In genomic region chr5:92204162-92205036, GRCm38 (mm10) we compare ENCODE assay signal across 14 mouse cellular contexts. TPM values are rescaled to one million over a fixed set of nuclear protein-coding genes. Genes with fewer than 3 reads are reported as not detected.
DNase-seq lines count a peak whose midpoint lies in the region; ATAC-seq and TF ChIP-seq lines count a peak whose summit lies in the region.
"Had no signal": no experiment of that assay in that cellular context is flagged by ENCODE, and none has a peak within 500 bp of the region (broad histone marks: within the 10 kb centered on the region; RNA-seq: fewer than 3 reads in every experiment).

No protein-coding gene starts in this region.

- 46% methylated on average over 6 of the region's 6 CpGs for WGBS in heart, adult 2 months
- 37% methylated on average over 6 of the region's 6 CpGs for WGBS in intestine, postnatal 0 days
- WGBS in stomach, embryonic 15.5 days = 66% methylated on average over 6 of the region's 6 CpGs

- no peak for ATAC-seq in megakaryocyte, adult 5-6 weeks (ENCODE audit: poor library complexity, severe bottlenecking)
- ATAC-seq in intestine, postnatal 0 days = peak; percentile 94
- ATAC-seq in stomach, embryonic 15.5 days (ENCODE audit: insufficient read depth, low FRiP score, low read depth) = peak; percentile 14; the same call in 1 of the 2 replicates

- no peaks in the 10 kb centered on the region for H3K79me2 ChIP-seq in heart, adult 2 months (replicated peaks; ENCODE audit: control insufficient read depth, insufficient read depth, low read length)

- H3K9me3 ChIP-seq in megakaryocyte, embryonic 14.5 days = no peaks in the 10 kb centered on the region
- H3K9me3 ChIP-seq in intestine, postnatal 0 days (ENCODE audit: control insufficient read depth) = no peaks in the 10 kb centered on the region
- no peaks in the 10 kb centered on the region for H3K9me3 ChIP-seq in stomach, embryonic 15.5 days

- H3K27ac ChIP-seq in heart, adult 2 months = no peak overlapping the region
- peak overlapping the region; percentile 68 for H3K27ac ChIP-seq in intestine, postnatal 0 days (ENCODE audit: low read depth, low read length)
- no peak overlapping the region for H3K27ac ChIP-seq in stomach, embryonic 15.5 days

- TF ChIP-seq EP300 in heart, adult 2 months (IDR thresholded peaks at IDR 0.05; ENCODE audit: insufficient read depth, low read depth, low read length) = no peak

- no peak for TF ChIP-seq CTCF in heart, adult 2 months (IDR thresholded peaks at IDR 0.05)
- no peak for TF ChIP-seq CTCF in intestine, postnatal 0 days (IDR thresholded peaks at IDR 0.05; ENCODE audit: low read depth)

- peaks cover 5% of the 10 kb centered on the region for H3K36me3 ChIP-seq in heart, adult 2 months (ENCODE audit: control insufficient read depth, insufficient read depth, low read length)
- H3K36me3 ChIP-seq in megakaryocyte, embryonic 14.5 days (replicated peaks; ENCODE audit: low read length) = peaks cover 67% of the 10 kb centered on the region
- peaks cover 35% of the 10 kb centered on the region for H3K36me3 ChIP-seq in intestine, postnatal 0 days (ENCODE audit: control insufficient read depth, insufficient read depth)
- H3K36me3 ChIP-seq in stomach, embryonic 15.5 days = peaks cover 20% of the 10 kb centered on the region

- peak; percentile 77 for DNase-seq in heart, adult 11 months
- DNase-seq in heart, adult 2 months = no peak
- no peak for DNase-seq in urinary bladder, adult 18-20 months (ENCODE audit: low spot score in 2 of 2)
- DNase-seq in frontal cortex, adult 2 months (ENCODE audit: extremely low spot score in 1 of 2, low spot score in 1 of 2) = no peak
- DNase-seq: gastrocnemius, postnatal 25 days; kidney, postnatal 10 days; thymus, postnatal 36 days had no signal

- H3K4me1 ChIP-seq in heart, adult 2 months (ENCODE audit: control insufficient read depth, insufficient read depth, low read length) = peaks cover 1% of the 10 kb centered on the region
- H3K4me1 ChIP-seq in megakaryocyte, embryonic 14.5 days = peaks cover 37% of the 10 kb centered on the region
- H3K4me1 ChIP-seq in intestine, postnatal 0 days (replicated peaks; ENCODE audit: control insufficient read depth, insufficient read depth, low read length) = peaks cover 5% of the 10 kb centered on the region; the same call in 1 of the 2 replicates
- H3K4me1 ChIP-seq in stomach, embryonic 15.5 days = no peaks in the 10 kb centered on the region; the same call in 1 of the 2 replicates

- H3K27me3 ChIP-seq in heart, adult 2 months (ENCODE audit: control insufficient read depth, insufficient read depth, low read length) = no peaks in the 10 kb centered on the region
- H3K27me3 ChIP-seq in megakaryocyte, embryonic 14.5 days (replicated peaks) = no peaks in the 10 kb centered on the region
- H3K27me3 ChIP-seq in intestine, postnatal 0 days (replicated peaks; ENCODE audit: control insufficient read depth, insufficient read depth, low read length) = no peaks in the 10 kb centered on the region
- H3K27me3 ChIP-seq in stomach, embryonic 15.5 days (replicated peaks) = no peaks in the 10 kb centered on the region

- H3K9ac ChIP-seq in heart, adult 2 months (ENCODE audit: low read depth, low read length) = no peak overlapping the region
- H3K9ac ChIP-seq in intestine, postnatal 0 days (ENCODE audit: low read depth, low read length) = no peak overlapping the region
- no peak overlapping the region for H3K9ac ChIP-seq in stomach, embryonic 15.5 days

- peak overlapping the region; percentile 37 for H3K4me2 ChIP-seq in intestine, postnatal 0 days (replicated peaks; ENCODE audit: low read depth)
- H3K4me2 ChIP-seq in stomach, embryonic 15.5 days = no peak overlapping the region

- intact Hi-C loops in heart, adult 2 months (cut with DNase I) = no loop called here

- H3K4me3 ChIP-seq in heart, adult 2 months = no peak overlapping the region
- peak overlapping the region; percentile 44 for H3K4me3 ChIP-seq in megakaryocyte, embryonic 14.5 days (replicated peaks)
- H3K4me3 ChIP-seq in intestine, postnatal 0 days (ENCODE audit: low read depth, low read length) = no peak overlapping the region
- H3K4me3 ChIP-seq in stomach, embryonic 15.5 days (replicated peaks) = no peak overlapping the region

- TF ChIP-seq POLR2A in heart, adult 2 months (IDR thresholded peaks at IDR 0.05; ENCODE audit: insufficient read depth, low read depth, low read length) = no peak

RNA-seq across cellular contexts. Expression of gene U90926, which starts 10.8 kb away (rescaled TPM):
- not detected for total RNA-seq in heart, adult 2 months (2021)
- not detected in 2 replicates for polyA plus RNA-seq in heart, adult 2 months (2012; rRNA removed)
- polyA plus RNA-seq in megakaryocyte, embryonic 14.5 days (2012; ENCODE audit: insufficient read depth, low replicate concordance) = not detected in 2 replicates
- not detected in 2 replicates for total RNA-seq in megakaryocyte, adult 5-6 weeks (2015)
- total RNA-seq in megakaryocyte, adult 5-6 weeks (2017) = not detected in 2 replicates
- polyA plus RNA-seq in intestine, postnatal 0 days (2015; fragmentation: Nextera tagmentation; extraction: Ambion mirVana) = not detected in 2 replicates
- polyA plus RNA-seq in stomach, embryonic 15.5 days (2015; fragmentation: Nextera tagmentation; extraction: Ambion mirVana) = not detected in 2 replicates
- polyA plus RNA-seq in frontal cortex, adult 2 months (2012; rRNA removed) = not detected in 2 replicates
- total RNA-seq: gastrocnemius, postnatal 25 days; left cerebral cortex, postnatal 10 days had no signal
- polyA plus RNA-seq: cortical plate, adult 2 months; lung, embryonic 16.5 days had no signal

RNA-seq across cellular contexts. Expression of gene Ppef2, which starts 51.7 kb away (rescaled TPM):
- total RNA-seq in heart, adult 2 months (2021) = not detected
- polyA plus RNA-seq in heart, adult 2 months (2012; rRNA removed) = 0.44 and 0.74 TPM in 2 replicates
- polyA plus RNA-seq in megakaryocyte, embryonic 14.5 days (2012; ENCODE audit: insufficient read depth, low replicate concordance) = 0.37 TPM in 1 of 2 replicates, not detected in the other
- 4.7 and 5.5 TPM in 2 replicates for total RNA-seq in megakaryocyte, adult 5-6 weeks (2015)
- total RNA-seq in megakaryocyte, adult 5-6 weeks (2017) = 2.7 TPM in 2 replicates
- 0.16 and 0.27 TPM in 2 replicates for polyA plus RNA-seq in intestine, postnatal 0 days (2015; fragmentation: Nextera tagmentation; extraction: Ambion mirVana)
- 0.49 and 0.68 TPM in 2 replicates for polyA plus RNA-seq in stomach, embryonic 15.5 days (2015; fragmentation: Nextera tagmentation; extraction: Ambion mirVana)
- polyA plus RNA-seq in frontal cortex, adult 2 months (2012; rRNA removed) = 1.8 and 2.0 TPM in 2 replicates
- total RNA-seq: gastrocnemius, postnatal 25 days had no signal
